Mouse (Mus musculus): ENCODE results near the gene Mical3. TPM values are rescaled to one million over a fixed set of nuclear protein-coding genes. Genes with fewer than 3 reads are reported as not detected.

The Mical3 gene
- polyA plus RNA-seq, 1 experiment from 2014 or later, result 28.6 TPM

DNA sequence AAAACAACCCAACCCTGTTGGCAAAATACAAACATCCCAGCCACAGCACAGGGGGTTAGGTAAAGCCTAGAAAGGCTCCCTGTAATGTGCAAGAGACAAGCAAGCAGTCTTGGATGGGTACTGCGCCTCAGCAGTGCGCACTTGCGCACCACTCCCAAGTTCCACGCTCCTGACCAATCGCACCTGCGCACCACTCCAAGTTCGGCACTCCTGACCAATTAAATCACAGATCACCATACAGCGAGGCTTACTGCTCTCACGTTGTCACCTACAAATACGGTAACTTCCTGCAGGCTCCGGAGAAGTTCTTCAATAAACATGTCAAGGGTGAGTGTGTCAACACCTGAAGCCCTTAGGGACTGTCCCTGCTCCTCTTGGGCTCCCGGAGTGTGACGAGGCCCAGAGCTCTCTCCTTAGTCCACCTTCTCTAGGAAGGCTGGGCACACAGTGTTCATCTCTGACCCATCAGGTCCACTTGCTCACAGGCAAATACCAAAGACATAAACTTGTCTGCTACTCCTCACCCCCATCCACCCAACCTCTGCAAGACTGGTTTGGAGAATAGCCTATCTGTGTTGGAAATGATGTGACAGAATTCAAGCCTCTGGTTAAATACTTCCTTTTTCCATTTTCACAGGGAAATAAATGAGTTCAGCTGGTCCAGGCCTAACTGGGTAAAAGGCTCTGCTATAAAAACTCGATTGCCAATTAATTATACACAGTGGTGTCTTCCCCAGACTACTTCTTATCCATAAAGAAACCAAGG, 27.2 kb downstream of the Mical3 start:
- Histone ChIP-seq H3K4me2 (replicated peaks) (no peak overlapping the region), H3K4me3 (no peak overlapping the region), H3K36me3 (0 out of 2 replicates have a peak, but pooled peaks cover 2% of the 10 kb centered on the region), H3K4me1 (peaks cover 31% of the 10 kb centered on the region), H3K27me3 (no peaks in the 10 kb centered on the region), H3K9ac (replicated peaks) (no peak overlapping the region), H3K27ac (replicated peaks) (no peak overlapping the region), H3K9me3 (no peaks in the 10 kb centered on the region)
- WGBS, result 94% methylated on average over 14 of the region's 14 CpGs
- ATAC-seq (replicated peaks), result no peak

DNA sequence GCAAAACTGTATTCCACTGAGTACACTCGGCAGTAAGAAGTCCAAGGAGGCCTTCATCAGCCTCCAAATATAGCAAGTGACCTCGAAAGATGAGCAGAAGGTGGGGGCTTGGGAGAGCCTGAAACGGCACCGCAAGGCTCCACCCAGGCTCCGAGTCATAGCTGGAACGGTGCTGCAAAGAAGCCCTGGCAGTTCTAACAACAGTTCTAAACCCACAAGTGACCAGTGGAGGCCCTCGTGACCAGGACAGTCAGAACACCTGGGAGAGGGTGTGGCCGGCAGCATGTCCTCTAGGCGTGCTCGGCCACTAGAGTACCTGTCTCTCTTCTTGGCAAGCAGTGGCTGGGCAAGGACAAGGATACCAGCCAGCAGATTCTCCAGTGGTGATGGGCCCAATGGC, 27.9 kb downstream of the Mical3 start:
- peaks cover 31% of the 10 kb centered on the region for H3K4me1 ChIP-seq
- 0 out of 2 replicates have a peak, but pooled peaks cover 2% of the 10 kb centered on the region for H3K36me3 ChIP-seq
- no peaks in the 10 kb centered on the region for H3K27me3 ChIP-seq
- no peak overlapping the region for H3K27ac ChIP-seq (replicated peaks)
- no peaks in the 10 kb centered on the region for H3K9me3 ChIP-seq
- no peak for ATAC-seq (replicated peaks)
- no peak overlapping the region for H3K9ac ChIP-seq (replicated peaks)
- 90% methylated on average over 10 of the region's 10 CpGs for WGBS
- H3K4me2 ChIP-seq (replicated peaks), result no peak overlapping the region
- no peak overlapping the region for H3K4me3 ChIP-seq

DNA sequence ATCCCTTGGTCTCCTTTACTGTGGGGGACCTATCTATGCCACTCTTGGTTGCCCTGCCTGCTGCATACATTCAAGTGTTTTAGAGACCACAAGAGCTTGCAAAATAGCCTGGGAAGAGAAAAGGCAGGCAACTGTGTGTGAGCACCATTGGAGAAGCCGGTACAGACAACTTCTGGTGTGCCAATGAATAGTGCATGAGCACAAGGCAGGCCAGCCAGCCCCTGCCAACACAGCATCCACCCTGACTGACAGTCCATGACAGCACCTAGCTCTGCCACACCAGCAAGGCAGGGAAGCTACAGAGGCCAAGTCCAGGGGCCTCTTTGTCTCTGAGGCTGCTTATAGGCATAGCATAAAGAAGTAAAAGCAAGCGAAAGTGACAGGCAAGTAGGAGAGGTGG, 28.7 kb downstream of the Mical3 start:
- 61% methylated on average over 2 of the region's 2 CpGs for WGBS
- Histone ChIP-seq H3K27me3 (no peaks in the 10 kb centered on the region), H3K36me3 (0 out of 2 replicates have a peak, but pooled peaks cover 2% of the 10 kb centered on the region), H3K4me2 (replicated peaks) (no peak overlapping the region), H3K4me1 (peaks cover 34% of the 10 kb centered on the region), H3K9me3 (no peaks in the 10 kb centered on the region), H3K9ac (replicated peaks) (no peak overlapping the region), H3K4me3 (no peak overlapping the region), H3K27ac (replicated peaks) (no peak overlapping the region)
- ATAC-seq (replicated peaks), result no peak

DNA sequence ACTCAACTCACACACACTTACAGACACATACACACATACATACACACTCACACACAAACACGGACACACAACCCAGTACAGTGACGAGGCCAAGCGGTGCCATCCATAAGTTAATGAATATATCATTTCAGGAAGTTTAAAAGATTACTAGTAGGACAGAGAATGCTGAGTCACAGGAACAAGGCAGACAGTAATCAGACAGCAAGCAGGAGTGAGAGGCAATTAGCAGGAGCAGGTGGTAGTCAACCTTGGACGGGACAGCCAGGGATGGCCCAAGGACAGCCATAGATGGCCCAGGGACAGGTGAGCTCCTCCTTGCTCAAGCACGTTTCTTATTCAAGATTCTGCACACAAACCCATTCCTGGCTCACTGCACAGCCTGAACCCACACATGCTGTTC, 29.6 kb downstream of the Mical3 start:
- H3K4me1 ChIP-seq, result peaks cover 32% of the 10 kb centered on the region
- 89% methylated on average over 5 of the region's 5 CpGs for WGBS

DNA sequence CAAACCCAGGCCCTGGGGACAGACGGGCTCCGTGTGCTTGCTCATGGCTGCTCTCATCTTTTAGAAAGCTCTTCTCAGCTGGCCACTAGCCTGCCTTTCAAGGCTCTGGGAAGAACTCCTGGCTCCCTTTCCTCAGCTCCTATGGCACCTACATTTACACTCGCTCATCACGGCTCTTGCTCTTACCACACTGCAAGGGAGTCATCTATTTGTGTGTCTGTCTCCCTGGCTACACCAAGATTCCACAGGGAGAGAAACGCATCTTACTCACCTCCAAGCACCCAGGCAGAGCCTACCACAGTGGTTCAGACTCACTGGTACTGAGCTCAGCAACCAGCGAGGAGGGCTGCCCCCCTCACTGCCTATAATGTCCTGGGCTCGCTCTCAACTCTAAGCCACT, 31.0 kb downstream of the Mical3 start:
- H3K9me3 ChIP-seq, result no peaks in the 10 kb centered on the region
- WGBS, result 91% methylated on average over 7 of the region's 7 CpGs
- no peak for ATAC-seq (replicated peaks)
- H3K4me1 ChIP-seq, result peaks cover 24% of the 10 kb centered on the region
- H3K9ac ChIP-seq (replicated peaks), result no peak overlapping the region
- H3K4me3 ChIP-seq, result no peak overlapping the region
- H3K27me3 ChIP-seq, result no peaks in the 10 kb centered on the region
- H3K4me2 ChIP-seq (replicated peaks), result no peak overlapping the region
- no peak overlapping the region; the same call in 1 of the 2 replicates for H3K27ac ChIP-seq (replicated peaks)
- H3K36me3 ChIP-seq, result 0 out of 2 replicates have a peak, but pooled peaks cover 2% of the 10 kb centered on the region

More for the DNA sequence above, 29.6 kb downstream of the Mical3 start:
- no peak overlapping the region for H3K4me3 ChIP-seq
- no peaks in the 10 kb centered on the region for H3K27me3 ChIP-seq
- H3K36me3 ChIP-seq, result 0 out of 2 replicates have a peak, but pooled peaks cover 2% of the 10 kb centered on the region
- H3K27ac ChIP-seq (replicated peaks), result no peak overlapping the region
- ATAC-seq (replicated peaks), result no peak
- H3K4me2 ChIP-seq (replicated peaks), result no peak overlapping the region
- no peak overlapping the region for H3K9ac ChIP-seq (replicated peaks)
- no peaks in the 10 kb centered on the region for H3K9me3 ChIP-seq

DNA sequence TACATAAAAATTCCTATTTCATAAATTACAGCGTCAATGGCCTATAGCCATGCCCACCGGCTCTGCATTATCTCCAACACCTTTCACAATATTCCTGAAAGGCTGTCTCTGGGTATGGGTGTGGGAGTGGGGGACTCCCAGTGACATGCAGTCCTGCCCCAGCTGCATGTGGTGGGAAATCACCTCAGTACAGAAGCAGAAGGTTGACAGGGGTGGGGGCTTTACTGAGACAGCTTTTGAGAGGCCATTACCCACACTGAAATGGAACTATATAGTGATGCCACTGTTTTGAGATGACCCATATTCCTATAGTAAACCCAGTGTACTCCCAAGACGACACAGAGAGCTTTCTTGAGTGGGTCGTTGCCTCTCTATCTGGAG, 31.6 kb downstream of the Mical3 start:
- H3K9me3 ChIP-seq, result no peaks in the 10 kb centered on the region
- no peak overlapping the region for H3K4me2 ChIP-seq (replicated peaks)
- H3K4me1 ChIP-seq, result peaks cover 24% of the 10 kb centered on the region
- no peaks in the 10 kb centered on the region for H3K27me3 ChIP-seq
- no peak overlapping the region for H3K4me3 ChIP-seq
- no peak for ATAC-seq (replicated peaks)
- no peak overlapping the region for H3K9ac ChIP-seq (replicated peaks)
- H3K36me3 ChIP-seq, result no peaks in the 10 kb centered on the region
- WGBS, result 91% methylated on average over 4 of the region's 4 CpGs
- H3K27ac ChIP-seq (replicated peaks), result peak overlapping the region; percentile 69; the same call in 1 of the 2 replicates

DNA sequence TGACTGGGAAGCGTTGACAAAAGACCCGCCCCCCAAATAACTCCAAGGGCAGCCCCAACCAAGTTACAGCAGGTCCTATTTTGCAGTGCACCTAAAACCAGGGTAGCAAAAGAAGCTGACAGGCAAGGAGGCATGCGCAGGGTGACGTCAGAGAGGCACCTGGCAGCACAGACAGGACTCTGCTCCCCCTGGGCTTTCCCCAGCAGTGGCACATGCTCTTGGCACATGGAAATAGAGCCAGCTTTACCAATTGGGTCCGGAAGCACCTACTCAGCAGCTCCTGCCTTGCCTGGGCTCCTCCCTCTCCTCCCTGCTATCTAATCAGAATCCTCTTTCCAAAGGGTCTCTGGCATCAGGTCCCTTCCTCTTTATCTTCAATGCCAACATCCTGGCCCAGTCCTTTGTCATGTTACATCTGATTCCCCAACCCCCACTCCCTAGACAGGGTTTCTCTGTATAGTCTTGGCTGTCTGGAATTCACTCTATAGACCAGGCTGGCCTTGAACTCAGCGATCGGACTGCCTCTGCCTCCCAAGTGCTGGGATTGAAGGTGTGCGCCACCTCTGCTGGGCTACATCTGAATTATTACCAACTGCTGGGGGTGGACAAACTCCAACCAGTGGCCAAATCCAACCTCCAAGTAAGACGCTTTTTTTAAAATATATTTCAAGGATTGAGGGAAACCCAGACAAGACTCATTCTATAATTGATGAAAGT, 32.1 kb downstream of the Mical3 start:
- H3K27ac ChIP-seq (replicated peaks), result peak overlapping the region; percentile 69
- no peaks in the 10 kb centered on the region for H3K36me3 ChIP-seq
- 0 out of 2 replicates have a peak overlapping the region, but pooled peaks have one; percentile 18 for H3K9ac ChIP-seq (replicated peaks)
- H3K9me3 ChIP-seq, result no peaks in the 10 kb centered on the region
- H3K4me3 ChIP-seq, result no peak overlapping the region
- H3K27me3 ChIP-seq, result no peaks in the 10 kb centered on the region
- H3K4me2 ChIP-seq (replicated peaks), result no peak overlapping the region
- H3K4me1 ChIP-seq, result peaks cover 24% of the 10 kb centered on the region
- 70% methylated on average over 9 of the region's 9 CpGs for WGBS
- peak; percentile 26; the same call in 1 of the 2 replicates for ATAC-seq (replicated peaks)

DNA sequence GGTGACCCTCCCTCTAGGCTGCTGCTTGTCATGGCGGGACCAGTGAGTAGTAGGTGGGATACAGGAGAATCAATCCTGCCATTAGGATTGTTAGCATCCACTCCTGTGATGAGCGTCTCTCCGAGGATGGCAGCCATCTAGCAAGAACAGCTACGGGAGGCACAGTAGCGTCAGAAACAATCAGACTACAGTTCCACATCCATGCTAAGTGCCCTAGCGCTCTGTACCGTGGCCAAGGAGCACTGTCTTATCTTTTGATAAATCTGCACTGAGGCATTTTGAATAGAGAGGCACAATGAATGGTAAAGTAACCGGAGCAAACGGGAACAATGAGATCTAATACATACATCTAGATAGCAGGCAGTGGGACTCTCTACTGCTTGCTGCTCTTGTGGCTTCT, 32.7 kb downstream of the Mical3 start:
- H3K9ac ChIP-seq (replicated peaks), result 0 out of 2 replicates have a peak overlapping the region, but pooled peaks have one; percentile 18

DNA sequence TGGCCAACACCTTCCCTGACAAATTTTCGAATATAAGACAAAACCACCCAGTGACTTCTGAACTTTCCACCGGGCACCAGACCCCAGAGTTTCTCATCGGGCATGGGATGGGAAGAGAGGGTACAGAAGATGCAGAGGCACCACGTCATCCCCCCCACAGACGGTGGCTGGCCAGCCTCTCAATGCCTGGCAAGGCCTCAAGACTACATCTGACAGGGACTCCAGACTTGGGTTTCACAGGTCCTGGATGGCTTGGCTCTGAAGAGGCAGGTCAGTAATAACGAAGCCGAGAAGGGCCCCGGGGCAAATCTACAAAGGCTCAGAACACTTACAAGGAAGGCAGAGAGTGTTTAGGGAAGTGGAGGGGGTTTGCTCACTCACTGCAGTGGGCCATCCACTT, 33.9 kb downstream of the Mical3 start:
- Histone ChIP-seq H3K4me3 (no peak overlapping the region), H3K4me2 (replicated peaks) (no peak overlapping the region), H3K9ac (replicated peaks) (no peak overlapping the region), H3K27me3 (no peaks in the 10 kb centered on the region), H3K4me1 (peaks cover 19% of the 10 kb centered on the region), H3K9me3 (no peaks in the 10 kb centered on the region), H3K36me3 (no peaks in the 10 kb centered on the region), H3K27ac (replicated peaks) (no peak overlapping the region)
- ATAC-seq (replicated peaks), result no peak
- 83% methylated on average over 8 of the region's 8 CpGs for WGBS

More for the DNA sequence above, 32.7 kb downstream of the Mical3 start:
- no peaks in the 10 kb centered on the region for H3K27me3 ChIP-seq
- peaks cover 24% of the 10 kb centered on the region for H3K4me1 ChIP-seq
- H3K27ac ChIP-seq (replicated peaks), result peak overlapping the region; percentile 69
- 44% methylated on average over 9 of the region's 9 CpGs for WGBS
- no peaks in the 10 kb centered on the region for H3K36me3 ChIP-seq
- no peaks in the 10 kb centered on the region for H3K9me3 ChIP-seq
- H3K4me3 ChIP-seq, result no peak overlapping the region
- ATAC-seq (replicated peaks), result 0 out of 2 replicates have a peak, but pooled peaks have one; percentile 11
- no peak overlapping the region for H3K4me2 ChIP-seq (replicated peaks)

DNA sequence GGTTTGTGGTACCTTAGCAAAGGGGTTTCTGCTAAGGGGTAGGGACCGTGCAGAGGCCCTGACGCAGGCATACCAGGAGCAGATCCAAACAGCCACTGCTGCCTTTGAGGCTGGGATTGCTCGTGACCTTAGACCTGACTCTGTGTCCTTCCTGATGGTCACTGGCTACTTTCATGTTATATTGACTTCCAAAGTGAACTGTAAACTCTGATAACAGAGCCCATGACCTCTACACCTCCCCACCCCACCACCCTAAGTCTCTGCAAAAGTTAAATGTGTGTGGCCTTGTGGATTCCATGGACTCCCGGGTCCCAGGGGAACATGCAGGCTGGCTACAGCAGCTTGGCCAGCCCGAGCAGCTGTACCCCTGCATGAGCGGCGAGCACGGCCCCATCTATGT, 34.4 kb downstream of the Mical3 start:
- Histone ChIP-seq H3K4me2 (replicated peaks) (no peak overlapping the region), H3K4me3 (no peak overlapping the region), H3K36me3 (no peaks in the 10 kb centered on the region), H3K4me1 (peaks cover 19% of the 10 kb centered on the region), H3K9ac (replicated peaks) (no peak overlapping the region), H3K27ac (replicated peaks) (no peak overlapping the region), H3K9me3 (no peaks in the 10 kb centered on the region), H3K27me3 (no peaks in the 10 kb centered on the region)
- WGBS, result 94% methylated on average over 8 of the region's 8 CpGs
- ATAC-seq (replicated peaks), result no peak

DNA sequence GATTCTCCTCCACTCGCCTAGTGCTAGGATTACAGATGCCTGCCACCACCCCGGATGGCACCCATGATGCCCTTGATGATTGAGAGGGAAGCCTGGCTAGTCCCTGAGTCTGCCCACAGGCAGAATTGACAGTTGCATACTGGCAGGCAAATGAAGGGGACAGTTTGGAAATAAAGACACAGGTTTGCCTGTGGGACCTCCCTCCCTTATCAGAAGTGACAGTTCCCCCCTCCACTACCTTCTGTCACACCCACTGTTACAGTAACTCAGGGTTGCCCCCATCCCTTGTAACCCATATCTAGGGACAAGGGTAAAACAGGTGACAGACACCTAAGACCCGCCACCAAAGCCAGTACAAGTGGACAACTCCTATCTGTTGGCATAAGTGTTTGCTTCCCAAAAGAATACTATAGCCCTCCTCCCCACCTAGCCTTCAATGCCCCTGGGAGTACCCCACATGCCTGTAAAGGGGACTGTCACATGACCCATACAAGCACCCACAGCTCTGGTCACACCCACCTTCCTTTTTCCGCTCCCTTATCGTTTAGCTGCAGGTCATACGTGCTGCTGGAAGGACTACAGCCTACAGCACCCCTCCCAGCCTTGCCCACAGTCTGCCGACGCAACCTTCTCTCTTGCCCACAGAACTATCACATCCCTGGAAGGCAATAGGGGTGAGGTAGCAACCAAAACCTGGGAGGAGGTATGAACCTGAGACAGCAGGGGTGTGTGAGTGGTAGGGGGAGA, 37.0 kb downstream of the Mical3 start:
- Histone ChIP-seq H3K4me3 (no peak overlapping the region), H3K9me3 (no peaks in the 10 kb centered on the region), H3K9ac (replicated peaks) (no peak overlapping the region), H3K4me2 (replicated peaks) (no peak overlapping the region), H3K27me3 (no peaks in the 10 kb centered on the region), H3K36me3 (no peaks in the 10 kb centered on the region), H3K4me1 (peaks cover 15% of the 10 kb centered on the region), H3K27ac (replicated peaks) (no peak overlapping the region)
- 93% methylated on average over 8 of the region's 8 CpGs for WGBS
- no peak for ATAC-seq (replicated peaks)

DNA sequence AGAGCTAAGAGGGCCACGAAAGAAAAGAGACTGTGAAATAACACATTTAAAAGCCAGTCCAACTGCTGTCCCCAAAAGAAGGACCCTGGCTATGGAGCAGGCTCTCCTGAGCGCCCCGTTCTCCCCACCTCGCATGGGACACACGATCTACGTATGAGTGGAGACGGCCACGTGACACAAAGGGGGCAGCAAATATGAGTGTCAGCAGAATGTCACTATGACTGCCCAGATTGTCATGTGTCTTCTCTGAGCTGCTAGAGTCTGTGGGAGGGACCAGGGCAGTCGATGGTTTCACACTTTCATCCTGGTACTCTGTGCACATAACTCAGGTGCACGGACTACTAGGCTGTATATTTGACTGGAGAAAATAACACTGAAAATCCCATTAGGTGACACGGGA, 40.0 kb downstream of the Mical3 start:
- H3K9ac ChIP-seq (replicated peaks), result no peak overlapping the region
- H3K4me1 ChIP-seq, result peaks cover 4% of the 10 kb centered on the region; the same call in 1 of the 2 replicates
- H3K9me3 ChIP-seq, result no peaks in the 10 kb centered on the region
- no peak overlapping the region for H3K4me3 ChIP-seq
- no peak overlapping the region for H3K27ac ChIP-seq (replicated peaks)
- H3K27me3 ChIP-seq, result no peaks in the 10 kb centered on the region
- ATAC-seq (replicated peaks), result no peak
- no peaks in the 10 kb centered on the region for H3K36me3 ChIP-seq
- 96% methylated on average over 11 of the region's 11 CpGs for WGBS
- H3K4me2 ChIP-seq (replicated peaks), result no peak overlapping the region

All from forebrain, embryonic 15.5 days (tissue).